Mouse (Mus musculus) spleen, adult 2 months (tissue): ENCODE data around the gene Esyt2.

Source experiments
- CTCF ChIP-seq: fragments of 200-500 bp; IDR thresholded peaks from 2 replicates; pipeline ENCODE4 v1.5.1; 2011; ENCODE audit warnings: mild to moderate bottlenecking, inconsistent platforms; ENCODE audit not compliant: insufficient read depth, insufficient read length, insufficient replicate concordance; ENCODE audit errors: extremely low read depth
- POLR2A ChIP-seq: fragments of 200-500 bp; IDR thresholded peaks from 2 replicates; pipeline ENCODE4 v1.6.1; 2011; ENCODE audit warnings: low read depth, low read length, inconsistent platforms

- TF ChIP-seq CTCF: no peak
- no peak for TF ChIP-seq POLR2A
Observed at GRCm38 (mm10) chr12:116407883-116408282, 126.9 kb downstream of the Esyt2 start.
